Mouse (Mus musculus) limb, embryonic 12.5 days (tissue): ENCODE data around the gene Mta2. TPM values are rescaled to one million over a fixed set of nuclear protein-coding genes. Genes with fewer than 3 reads are reported as not detected.
A peak's percentile ranks its signal among the peaks of the same experiment; 100 is the strongest.

ENCODE experiments used
- ATAC-seq: fragments of 200-750 bp; cut with Nextera tagmentation; 2 replicates; pipeline ENCODE4 v1.8.0; 2017; ENCODE audit warnings: low read depth, moderate TSS enrichment; ENCODE audit not compliant: insufficient number of reproducible peaks, insufficient read depth, low FRiP score, low TSS enrichment
- H3K27ac ChIP-seq: fragments of 300-500 bp; sonication (generic); 2 replicates; pipeline ENCODE4 v1.5.1; 2016; ENCODE audit warnings: mild to moderate bottlenecking, moderate library complexity
- H3K27me3 ChIP-seq: fragments of 300-500 bp; sonication (generic); 2 replicates; pipeline ENCODE4 v1.6.1; 2016; ENCODE audit warnings: mild to moderate bottlenecking, moderate library complexity
- H3K36me3 ChIP-seq: fragments of 300-500 bp; sonication (generic); 2 replicates; pipeline ENCODE4 v1.6.1; 2016; ENCODE audit warnings: mild to moderate bottlenecking, moderate library complexity
- H3K4me1 ChIP-seq: fragments of 300-500 bp; sonication (generic); replicated peaks from 2 replicates; pipeline ENCODE4 v1.6.1; 2016
- H3K4me2 ChIP-seq: fragments of 300-500 bp; sonication (generic); 2 replicates; pipeline ENCODE4 v1.6.1; 2016; ENCODE audit warnings: mild to moderate bottlenecking, moderate library complexity
- H3K4me3 ChIP-seq: fragments of 300-500 bp; sonication (generic); replicated peaks from 2 replicates; pipeline ENCODE4 v1.5.1; 2016; ENCODE audit warnings: mild to moderate bottlenecking
- H3K9ac ChIP-seq: fragments of 300-500 bp; sonication (generic); replicated peaks from 2 replicates; pipeline ENCODE4 v1.6.1; 2016; ENCODE audit warnings: mild to moderate bottlenecking, moderate library complexity
- H3K9me3 ChIP-seq: fragments of 300-500 bp; sonication (generic); 2 replicates; pipeline ENCODE4 v1.6.1; 2016; ENCODE audit warnings: mild to moderate bottlenecking, moderate library complexity
- WGBS: fragments of 180-500 bp; shearing (Covaris S2); methylation state at CpG from one replicate; pipeline ENCODE4 v1.1.7; 2016; 5-methylcytosine and 5-hydroxymethylcytosine counted together
- polyA plus RNA-seq: library from polyadenylated mRNA; unstranded; fragments of >200 nt; fragmentation: Nextera tagmentation; extraction: Ambion mirVana; gene quantifications from 2 replicates; pipeline ENCODE4 v1.2.1, GENCODE M21; 2016

Mta2 gene
- polyA plus RNA-seq, 1 experiment from 2014 or later = 231 TPM

GRCm38 (mm10) chr19:8929224-8930088, 12.2 kb upstream of the Mta2 start, which contains the start of the genes Rom1 and Eml3:
TSS of gene Rom1 (minus strand) at chr19:8929356.
TSS of gene Eml3 (plus strand) at chr19:8929552.
- H3K36me3 ChIP-seq = peaks cover 52% of the 10 kb centered on the region
- ATAC-seq = peak; percentile 67

DNA sequence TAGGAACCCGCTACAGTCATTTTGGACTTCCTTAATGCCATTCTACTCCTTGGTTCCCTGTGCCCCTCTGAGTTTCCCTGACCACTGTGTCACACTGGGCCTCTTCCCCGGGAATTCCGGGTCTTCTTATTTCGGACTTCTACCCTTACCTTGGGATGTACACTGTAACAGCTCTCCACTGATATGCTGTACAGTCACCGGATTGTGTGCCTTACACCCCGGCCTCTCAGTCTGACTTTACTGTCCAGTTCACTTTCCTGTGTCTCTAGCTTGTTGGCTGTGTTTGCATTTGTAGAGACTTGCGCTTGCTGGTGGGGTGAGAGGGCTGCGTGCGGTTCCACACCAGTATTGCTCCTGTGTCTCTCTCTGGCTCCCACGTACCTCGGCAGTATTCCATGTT, 11.6 kb upstream of the Mta2 start:
- Histone ChIP-seq H3K4me1 (peaks cover 17% of the 10 kb centered on the region), H3K9me3 (no peaks in the 10 kb centered on the region), H3K9ac (peak overlapping the region; percentile 87), H3K4me3 (peak overlapping the region; percentile 80), H3K27me3 (no peaks in the 10 kb centered on the region), H3K4me2 (peak overlapping the region; percentile 73), H3K27ac (peak overlapping the region; percentile 83), H3K36me3 (peaks cover 58% of the 10 kb centered on the region)
- no peak; the same call in 1 of the 2 replicates for ATAC-seq
- 8% methylated on average over 11 of the region's 11 CpGs for WGBS

More at GRCm38 (mm10) chr19:8929224-8930088, 12.2 kb upstream of the Mta2 start, which contains the start of the genes Rom1 and Eml3:
- Histone ChIP-seq H3K4me2 (peak within 1 kb of the TSS; percentile 73), H3K27ac (peak within 1 kb of the TSS; percentile 83), H3K9ac (peak within 1 kb of the TSS; percentile 87), H3K4me1 (peaks cover 17% of the 10 kb centered on the region), H3K27me3 (no peaks in the 10 kb centered on the region), H3K4me3 (peak within 1 kb of the TSS; percentile 80), H3K9me3 (no peaks in the 10 kb centered on the region)
- WGBS = 1% methylated on average over 58 of the region's 74 CpGs

DNA sequence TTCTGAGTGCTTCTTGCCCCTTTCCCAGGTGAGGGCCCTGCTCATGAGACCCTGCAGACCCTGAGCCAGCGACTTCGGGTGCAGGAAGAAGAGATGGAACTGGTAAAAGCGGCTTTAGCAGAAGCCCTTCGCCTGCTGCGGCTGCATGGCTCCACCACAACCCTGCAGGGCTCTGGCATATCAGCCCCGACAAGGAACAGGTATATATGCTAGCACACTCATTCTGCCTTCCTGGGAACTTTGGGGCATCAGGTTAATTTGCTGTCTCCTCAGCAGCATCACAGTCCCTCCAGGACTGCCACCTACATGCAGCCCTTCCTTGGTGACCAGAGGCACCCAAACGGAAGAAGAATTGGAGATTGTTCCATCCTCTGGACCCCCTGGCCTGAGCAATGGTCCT, 10.9 kb upstream of the Mta2 start:
- WGBS = 78% methylated on average over 7 of the region's 7 CpGs
- ATAC-seq = no peak
- peaks cover 17% of the 10 kb centered on the region for H3K4me1 ChIP-seq
- no peaks in the 10 kb centered on the region for H3K27me3 ChIP-seq
- H3K27ac ChIP-seq = no peak overlapping the region
- H3K9ac ChIP-seq = peak overlapping the region; percentile 87
- peak overlapping the region; percentile 80 for H3K4me3 ChIP-seq
- no peaks in the 10 kb centered on the region for H3K9me3 ChIP-seq
- peak overlapping the region; percentile 73 for H3K4me2 ChIP-seq
- peaks cover 58% of the 10 kb centered on the region for H3K36me3 ChIP-seq

DNA sequence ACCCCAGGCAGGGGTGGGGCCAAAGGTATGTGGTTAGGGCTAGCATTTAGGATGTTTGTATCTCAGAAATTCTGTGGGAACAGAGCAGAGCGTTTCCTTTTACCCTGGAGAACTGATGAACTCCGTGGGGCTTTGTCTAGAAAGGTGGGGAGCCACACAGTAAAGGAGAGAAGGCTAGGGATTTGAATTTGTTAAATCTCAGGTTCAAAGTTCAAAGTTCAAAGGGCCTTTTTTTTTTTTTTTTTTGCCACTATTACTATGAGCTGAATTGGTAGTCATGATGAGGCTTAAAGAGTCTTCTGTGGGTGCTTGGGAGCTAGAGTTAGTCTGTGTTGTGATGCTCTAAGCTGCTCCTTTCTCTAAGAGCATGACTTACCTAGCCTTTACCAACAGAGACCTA, 4.9 kb upstream of the Mta2 start:
- H3K9me3 ChIP-seq = no peaks in the 10 kb centered on the region
- H3K4me1 ChIP-seq = peaks cover 10% of the 10 kb centered on the region
- no peak overlapping the region for H3K4me3 ChIP-seq
- no peak overlapping the region for H3K9ac ChIP-seq
- H3K36me3 ChIP-seq = peaks cover 77% of the 10 kb centered on the region
- H3K27ac ChIP-seq = no peak overlapping the region
- WGBS = 80% methylated on average over 2 of the region's 2 CpGs
- no peak for ATAC-seq
- H3K27me3 ChIP-seq = no peaks in the 10 kb centered on the region
- no peak overlapping the region for H3K4me2 ChIP-seq

DNA sequence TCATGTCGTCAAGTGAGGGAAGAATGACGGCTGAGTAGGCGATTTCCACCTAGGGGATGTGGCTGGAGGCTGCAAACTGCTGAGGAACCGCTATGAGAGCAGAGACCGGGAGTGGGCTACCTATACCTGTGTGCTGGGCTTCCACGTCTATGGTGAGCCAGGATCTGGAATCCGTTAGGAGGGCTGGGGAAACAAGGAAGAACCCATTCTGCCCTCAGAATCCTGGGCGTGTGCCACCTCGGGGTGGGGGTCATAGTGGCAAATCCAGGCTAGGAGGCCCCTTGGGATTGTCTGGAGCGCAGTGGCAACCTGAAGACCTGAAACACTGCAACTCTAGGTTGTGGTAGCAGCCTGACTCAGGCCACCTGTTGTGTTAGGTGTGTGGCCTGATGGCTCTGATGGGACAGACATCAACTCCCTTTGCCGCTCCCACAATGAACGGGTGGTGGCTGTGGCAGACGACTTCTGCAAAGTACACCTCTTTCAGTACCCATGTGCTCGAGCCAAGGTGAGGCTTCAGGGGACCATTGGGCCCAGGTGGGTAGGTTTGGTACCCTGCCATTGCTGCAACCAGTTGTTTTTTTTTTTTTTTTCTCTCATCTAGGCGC, 1.0 kb upstream of the Mta2 start:
- Histone ChIP-seq H3K4me2 (peak overlapping the region; percentile 66), H3K9me3 (no peaks in the 10 kb centered on the region), H3K4me1 (peaks cover 34% of the 10 kb centered on the region), H3K27me3 (no peaks in the 10 kb centered on the region), H3K27ac (peak overlapping the region; percentile 99), H3K4me3 (peak overlapping the region; percentile 74), H3K9ac (peak overlapping the region; percentile 98; the same call in 1 of the 2 replicates), H3K36me3 (peaks cover 71% of the 10 kb centered on the region)
- whole genome bisulfite sequencing = 77% methylated on average over 15 of the region's 15 CpGs
- no peak for ATAC-seq

DNA sequence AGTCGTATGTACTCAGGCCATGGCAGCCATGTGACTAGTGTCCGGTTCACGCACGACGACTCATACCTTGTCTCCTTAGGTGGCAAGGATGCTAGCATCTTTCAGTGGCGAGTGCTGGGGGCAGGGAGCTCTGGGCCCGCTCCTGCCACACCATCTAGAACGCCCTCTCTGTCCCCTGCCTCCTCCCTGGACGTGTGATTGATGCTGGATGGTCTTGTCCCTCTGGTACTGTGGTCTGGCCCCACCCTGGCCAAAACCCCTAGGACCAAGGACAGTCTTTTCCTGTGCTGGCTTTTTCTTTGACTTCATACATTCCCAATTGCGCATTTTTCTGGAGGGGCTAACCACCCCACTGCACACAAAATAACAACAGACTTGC, 550 bp upstream of the Mta2 start:
- H3K27ac ChIP-seq = peak overlapping the region; percentile 99
- peaks cover 71% of the 10 kb centered on the region for H3K36me3 ChIP-seq
- H3K9me3 ChIP-seq = no peaks in the 10 kb centered on the region
- peak overlapping the region; percentile 98 for H3K9ac ChIP-seq
- 31% methylated on average over 10 of the region's 10 CpGs for whole genome bisulfite sequencing
- H3K4me3 ChIP-seq = peak overlapping the region; percentile 74
- H3K4me1 ChIP-seq = peaks cover 34% of the 10 kb centered on the region
- peak overlapping the region; percentile 66 for H3K4me2 ChIP-seq
- ATAC-seq = peak; percentile 23
- H3K27me3 ChIP-seq = no peaks in the 10 kb centered on the region

DNA sequence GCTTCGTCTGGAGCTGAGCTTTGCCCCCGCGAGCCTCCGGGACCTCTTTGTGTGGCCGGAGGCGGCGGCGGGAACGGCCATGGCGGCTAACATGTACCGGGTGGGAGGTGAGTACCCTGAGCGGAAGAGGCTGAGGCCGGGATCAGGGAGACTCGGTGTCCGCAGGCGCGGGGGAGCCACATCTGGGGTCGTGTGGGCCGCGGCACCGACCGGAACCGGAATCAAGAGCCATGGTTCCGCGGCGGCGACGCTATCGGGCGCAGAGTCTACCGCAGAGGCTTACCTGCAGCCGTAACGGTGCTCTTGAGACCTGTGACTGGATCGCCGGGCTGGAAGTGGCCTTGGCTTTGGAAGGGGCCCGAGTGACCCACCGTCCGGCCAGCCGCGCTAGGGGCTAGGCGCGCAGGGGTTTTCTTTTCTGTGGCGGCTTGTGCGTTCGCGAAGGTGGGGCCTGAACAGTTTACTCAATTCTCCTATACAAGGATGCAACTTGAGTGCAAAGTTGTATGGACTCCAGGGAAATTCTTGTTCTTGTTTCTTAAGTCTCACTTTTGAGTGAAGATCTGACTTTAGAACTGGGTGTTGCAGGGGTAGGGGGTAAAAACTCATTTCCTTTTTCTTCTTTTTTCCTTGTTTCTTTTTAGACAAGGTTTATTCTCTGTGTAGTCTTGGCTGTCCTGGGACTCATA, 745 bp downstream of the Mta2 start:
- no peaks in the 10 kb centered on the region for H3K27me3 ChIP-seq
- peak; percentile 39 for ATAC-seq
- WGBS = under 1% methylated on average over 46 of the region's 46 CpGs

GRCm38 (mm10) chr19:8943047-8943446, 1.4 kb downstream of the Mta2 start:
- no peaks in the 10 kb centered on the region for H3K27me3 ChIP-seq
- peaks cover 34% of the 10 kb centered on the region for H3K4me1 ChIP-seq
- no peaks in the 10 kb centered on the region for H3K9me3 ChIP-seq
- peak overlapping the region; percentile 66 for H3K4me2 ChIP-seq
- peaks cover 71% of the 10 kb centered on the region for H3K36me3 ChIP-seq
- H3K27ac ChIP-seq = peak overlapping the region; percentile 99; the same call in 1 of the 2 replicates
- ATAC-seq = no peak
- peak overlapping the region; percentile 74 for H3K4me3 ChIP-seq
- 75% methylated on average over 2 of the region's 2 CpGs for WGBS
- peak overlapping the region; percentile 98 for H3K9ac ChIP-seq

More for the DNA sequence above, 745 bp downstream of the Mta2 start:
- peaks cover 34% of the 10 kb centered on the region for H3K4me1 ChIP-seq
- H3K4me2 ChIP-seq = peak overlapping the region; percentile 66
- H3K27ac ChIP-seq = peak overlapping the region; percentile 99
- H3K9ac ChIP-seq = peak overlapping the region; percentile 98
- H3K4me3 ChIP-seq = peak overlapping the region; percentile 74
- H3K36me3 ChIP-seq = peaks cover 70% of the 10 kb centered on the region
- no peaks in the 10 kb centered on the region for H3K9me3 ChIP-seq

- WGBS = 69% methylated on average over 5 of the region's 5 CpGs
- Histone ChIP-seq H3K36me3 (peaks cover 71% of the 10 kb centered on the region), H3K4me1 (peaks cover 34% of the 10 kb centered on the region), H3K4me3 (peak overlapping the region; percentile 74), H3K4me2 (peak overlapping the region; percentile 66), H3K9me3 (no peaks in the 10 kb centered on the region), H3K9ac (peak overlapping the region; percentile 47), H3K27ac (no peak overlapping the region), H3K27me3 (no peaks in the 10 kb centered on the region)
- no peak for ATAC-seq
Measured at GRCm38 (mm10) chr19:8944062-8944461, 2.4 kb downstream of the Mta2 start.

DNA sequence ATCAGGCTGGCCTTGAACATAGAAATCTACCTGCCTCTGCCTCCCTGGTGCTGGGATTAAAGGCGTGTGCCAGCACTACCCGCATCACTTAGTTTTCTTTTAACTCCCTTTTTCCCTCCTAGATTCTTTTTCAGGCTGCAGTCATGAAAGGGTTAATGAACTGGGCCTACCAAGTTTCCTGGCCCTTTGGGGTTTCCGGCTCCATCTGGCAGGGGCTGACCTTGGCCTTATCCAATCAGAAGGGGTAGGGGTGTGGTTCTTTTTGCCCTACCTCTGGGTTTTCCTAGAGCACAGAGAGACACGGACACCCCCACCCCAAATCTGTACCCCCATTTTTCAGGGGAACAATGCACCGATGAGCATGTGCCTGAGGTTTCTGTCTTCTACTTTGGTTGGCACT, 3.1 kb downstream of the Mta2 start:
- no peak for ATAC-seq
- Histone ChIP-seq H3K36me3 (peaks cover 72% of the 10 kb centered on the region), H3K27ac (no peak overlapping the region), H3K4me3 (peak overlapping the region; percentile 21), H3K4me2 (peak overlapping the region; percentile 66), H3K27me3 (no peaks in the 10 kb centered on the region), H3K9ac (no peak overlapping the region; the same call in 1 of the 2 replicates), H3K9me3 (no peaks in the 10 kb centered on the region), H3K4me1 (peaks cover 34% of the 10 kb centered on the region)
- 35% methylated on average over 5 of the region's 5 CpGs for whole genome bisulfite sequencing

GRCm38 (mm10) chr19:8945251-8945650, 3.6 kb downstream of the Mta2 start:
- 89% methylated on average over 6 of the region's 6 CpGs for WGBS

More at GRCm38 (mm10) chr19:8945251-8945650, 3.6 kb downstream of the Mta2 start:
- H3K27me3 ChIP-seq = no peaks in the 10 kb centered on the region
- H3K36me3 ChIP-seq = peaks cover 73% of the 10 kb centered on the region
- H3K4me2 ChIP-seq = peak overlapping the region; percentile 66
- peaks cover 34% of the 10 kb centered on the region for H3K4me1 ChIP-seq
- peak overlapping the region; percentile 21 for H3K4me3 ChIP-seq
- no peak for ATAC-seq
- H3K27ac ChIP-seq = no peak overlapping the region
- no peaks in the 10 kb centered on the region for H3K9me3 ChIP-seq
- no peak overlapping the region; the same call in 1 of the 2 replicates for H3K9ac ChIP-seq
